Mouse (Mus musculus) skeletal muscle tissue, postnatal 0 days (tissue): ENCODE results near the gene Tas2r118. TPM values are rescaled to one million over a fixed set of nuclear protein-coding genes. Genes with fewer than 3 reads are reported as not detected.

Source experiments
- polyA plus RNA-seq: library from polyadenylated mRNA; unstranded; fragments of >200 nt; fragmentation: Nextera tagmentation; extraction: Ambion mirVana; gene quantifications from 2 replicates; pipeline ENCODE4 v1.2.1, GENCODE M21; 2015

Gene Tas2r118
- not detected in 2 replicates for polyA plus RNA-seq

GRCm38 (mm10) chr6:23969960-23970359, at the start of gene Tas2r118:
Gene Tas2r118, minus strand, starts transcription at chr6:23970060.

Other genes with a start within 250 kb of the Tas2r118 start
- 0.55 and 0.63 TPM in 2 replicates for gene Cadps2, start 130.6 kb downstream of the Tas2r118 start, polyA plus RNA-seq
- gene Slc13a1, start 198.0 kb upstream of the Tas2r118 start, polyA plus RNA-seq: 0.15 and 0.21 TPM in 2 replicates